Mouse (Mus musculus) MEL (cell line): ENCODE results near the gene Bcar1. TPM values are rescaled to one million over a fixed set of nuclear protein-coding genes. Genes with fewer than 3 reads are reported as not detected.

Source experiments
- DNase-seq: peaks from one replicate; pipeline ENCODE4 v3.0.0; 2011; ENCODE audit warnings: low read depth, low spot score
- H3K27ac ChIP-seq: 2 replicates; pipeline ENCODE4 v1.5.1; 2012; ENCODE audit warnings: low read depth, mild to moderate bottlenecking, control low read depth, low read length, moderate library complexity; ENCODE audit not compliant: control insufficient read depth
- H3K27me3 ChIP-seq, 2 experiments: fragments of 150-350 bp in 1 of 2; sonication (generic) in 1 of 2; 2 replicates each; pipeline ENCODE4 v1.6.1; 2012; ENCODE audit warnings: low read length in 2 of 2, mild to moderate bottlenecking in 2 of 2, improper control_type of control experiment in 1 of 2, moderate library complexity in 1 of 2; ENCODE audit not compliant: insufficient read depth in 2 of 2, control insufficient read depth in 1 of 2
- H3K36me3 ChIP-seq, 2 experiments: 2 replicates each; pipeline ENCODE4 v1.6.1; 2012 to 2014; ENCODE audit warnings: low read length in 2 of 2, improper control_type of control experiment in 1 of 2, inconsistent platforms in 1 of 2, mild to moderate bottlenecking in 1 of 2; ENCODE audit not compliant: insufficient read depth in 2 of 2, control insufficient read depth in 1 of 2
- H3K4me1 ChIP-seq, 2 experiments: fragments of 150-350 bp in 1 of 2; sonication (generic) in 1 of 2; 2 replicates each; pipeline ENCODE4 v1.6.1; 2012; ENCODE audit warnings: low read length in 2 of 2, improper control_type of control experiment in 1 of 2, mild to moderate bottlenecking in 1 of 2; ENCODE audit not compliant: insufficient read depth in 2 of 2, control insufficient read depth in 1 of 2
- H3K4me3 ChIP-seq, 2 experiments: fragments of 150-350 bp in 1 of 2; sonication (generic) in 1 of 2; 2 replicates each; pipeline ENCODE4 v1.5.1; 2012; ENCODE audit warnings: low read depth in 2 of 2, low read length in 2 of 2, mild to moderate bottlenecking in 2 of 2, moderate library complexity in 2 of 2, control low read depth in 1 of 2, improper control_type of control experiment in 1 of 2; ENCODE audit not compliant: control insufficient read depth in 1 of 2, insufficient read depth in 1 of 2
- H3K79me2 ChIP-seq: 2 replicates; pipeline ENCODE4 v1.6.1; 2012; ENCODE audit warnings: mild to moderate bottlenecking, low read length, moderate library complexity; ENCODE audit not compliant: control insufficient read depth, poor library complexity, insufficient read depth
- H3K9ac ChIP-seq: 2 replicates; pipeline ENCODE4 v1.6.1; 2012; ENCODE audit warnings: low read depth, mild to moderate bottlenecking, control low read depth, low read length, moderate library complexity; ENCODE audit not compliant: control insufficient read depth, poor library complexity, severe bottlenecking
- H3K9me3 ChIP-seq: fragments of 150-350 bp; sonication (generic); replicated peaks from 2 replicates; pipeline ENCODE4 v1.6.1; 2012; ENCODE audit warnings: mild to moderate bottlenecking, low read length, improper control_type of control experiment, moderate library complexity; ENCODE audit not compliant: insufficient read depth
- CHD2 ChIP-seq: IDR thresholded peaks from 2 replicates; pipeline ENCODE4 v1.6.1; 2011; ENCODE audit warnings: low read length, improper control_type of control experiment
- E2F4 ChIP-seq: IDR thresholded peaks from 2 replicates; pipeline ENCODE4 v1.6.1; 2011; ENCODE audit warnings: low read depth, low read length, improper control_type of control experiment, borderline replicate concordance
- ELF1 ChIP-seq: IDR thresholded peaks from 2 replicates; pipeline ENCODE4 v1.6.1; 2014; ENCODE audit warnings: low read depth, mild to moderate bottlenecking, inconsistent platforms, low read length, improper control_type of control experiment, moderate library complexity
- EP300 ChIP-seq, 2 experiments: IDR thresholded peaks; 2 replicates each; pipeline ENCODE4 v1.6.1; 2011; ENCODE audit warnings: improper control_type of control experiment in 2 of 2, low read length in 2 of 2, low read depth in 1 of 2, mild to moderate bottlenecking in 1 of 2
- GATA1 ChIP-seq: IDR thresholded peaks from 2 replicates; pipeline ENCODE4 v1.6.1; 2011; ENCODE audit warnings: low read depth, low read length, improper control_type of control experiment
- MAZ ChIP-seq: IDR thresholded peaks from 2 replicates; pipeline ENCODE4 v1.6.1; 2012; ENCODE audit warnings: low read depth, mild to moderate bottlenecking, inconsistent platforms, low read length, improper control_type of control experiment
- MEF2A ChIP-seq: IDR thresholded peaks from 2 replicates; pipeline ENCODE4 v1.6.1; 2014; ENCODE audit warnings: low read depth, mild to moderate bottlenecking, inconsistent platforms, low read length, improper control_type of control experiment; ENCODE audit not compliant: poor library complexity, insufficient replicate concordance, severe bottlenecking; ENCODE audit errors: extremely low read depth
- MXI1 ChIP-seq: IDR thresholded peaks from 2 replicates; pipeline ENCODE4 v1.6.1; 2011; ENCODE audit warnings: mild to moderate bottlenecking, low read depth, low read length, improper control_type of control experiment
- SIN3A ChIP-seq: IDR thresholded peaks from 2 replicates; pipeline ENCODE4 v1.6.1; 2012; ENCODE audit warnings: low read length, improper control_type of control experiment, inconsistent platforms
- TAL1 ChIP-seq: IDR thresholded peaks from 2 replicates; pipeline ENCODE4 v1.6.1; 2012; ENCODE audit warnings: mild to moderate bottlenecking, inconsistent platforms, low read length, moderate library complexity, mixed read lengths
- TCF12 ChIP-seq: IDR thresholded peaks from 2 replicates; pipeline ENCODE4 v1.6.1; 2014; ENCODE audit warnings: low read depth, mild to moderate bottlenecking, inconsistent platforms, low read length, improper control_type of control experiment, moderate library complexity
- USF1 ChIP-seq: IDR thresholded peaks from 2 replicates; pipeline ENCODE4 v1.6.1; 2014; ENCODE audit warnings: low read depth, mild to moderate bottlenecking, inconsistent platforms, low read length, improper control_type of control experiment, moderate library complexity
- ZNF384 ChIP-seq: IDR thresholded peaks from 2 replicates; pipeline ENCODE4 v1.6.1; 2012; ENCODE audit warnings: low read depth, mild to moderate bottlenecking, inconsistent platforms, low read length, improper control_type of control experiment
- polyA plus RNA-seq, 2 experiments: library from polyadenylated mRNA; stranded (reverse) in 1 of 2; unstranded in 1 of 2; fragments of >175 nt in 1 of 2; fragments of >200 nt in 1 of 2; gene quantifications; 2 replicates each; pipeline versions ENCODE4 v1.2.1 to v1.2.4; 2012; ENCODE audit warnings: low replicate concordance in 2 of 2, low read depth in 1 of 2; ENCODE audit not compliant: insufficient read length in 2 of 2, insufficient read depth in 1 of 2, missing spikeins in 1 of 2
- total RNA-seq: library from RNA; depleted of rRNA; stranded (reverse); fragments of 300-350 nt; gene quantifications from 2 replicates; pipeline ENCODE4 v1.2.3, GENCODE M21; 2012

Bcar1 gene
- total and polyA plus RNA-seq, 3 experiments, result 6.5 to 17.4 TPM; not detected in 1

DNA sequence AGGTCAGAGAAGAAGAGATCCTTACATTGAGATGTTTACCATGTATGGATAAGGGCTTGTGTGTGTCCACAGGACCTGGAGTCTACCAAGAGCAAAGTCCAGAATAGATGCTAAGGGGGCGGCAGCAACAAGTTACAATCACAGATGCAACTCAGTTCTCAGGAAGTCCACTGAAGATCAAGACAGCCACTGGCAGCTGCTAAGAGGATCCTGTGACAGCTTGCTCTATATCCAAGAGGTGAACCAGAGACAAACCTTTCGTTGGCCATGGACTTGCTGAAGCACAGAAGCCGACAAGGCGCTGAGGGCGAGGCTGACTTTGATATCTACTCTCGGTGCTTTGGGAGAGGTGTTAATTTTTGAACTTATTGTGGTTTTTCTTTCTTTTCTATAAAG, 28.0 kb upstream of the Bcar1 start:
- Histone ChIP-seq H3K27me3 (no peaks in the 10 kb centered on the region), H3K9me3 (no peaks in the 10 kb centered on the region), H3K36me3 (peaks cover 10 to 16% of the 10 kb centered on the region in 2 experiments), H3K79me2 (no peaks in the 10 kb centered on the region), H3K4me1 (peaks cover 0 to 6% of the 10 kb centered on the region in 2 experiments; a peak in 2 of 4 replicates), H3K27ac (no peak overlapping the region), H3K4me3 (no peak overlapping the region), H3K9ac (no peak overlapping the region)
- no peak for DNase-seq
- TF ChIP-seq USF1, result no peak
- TF ChIP-seq MEF2A, result no peak
- TF ChIP-seq MXI1, result no peak
- TF ChIP-seq SIN3A, result no peak
- no peak for TF ChIP-seq GATA1
- TF ChIP-seq E2F4, result no peak

DNA sequence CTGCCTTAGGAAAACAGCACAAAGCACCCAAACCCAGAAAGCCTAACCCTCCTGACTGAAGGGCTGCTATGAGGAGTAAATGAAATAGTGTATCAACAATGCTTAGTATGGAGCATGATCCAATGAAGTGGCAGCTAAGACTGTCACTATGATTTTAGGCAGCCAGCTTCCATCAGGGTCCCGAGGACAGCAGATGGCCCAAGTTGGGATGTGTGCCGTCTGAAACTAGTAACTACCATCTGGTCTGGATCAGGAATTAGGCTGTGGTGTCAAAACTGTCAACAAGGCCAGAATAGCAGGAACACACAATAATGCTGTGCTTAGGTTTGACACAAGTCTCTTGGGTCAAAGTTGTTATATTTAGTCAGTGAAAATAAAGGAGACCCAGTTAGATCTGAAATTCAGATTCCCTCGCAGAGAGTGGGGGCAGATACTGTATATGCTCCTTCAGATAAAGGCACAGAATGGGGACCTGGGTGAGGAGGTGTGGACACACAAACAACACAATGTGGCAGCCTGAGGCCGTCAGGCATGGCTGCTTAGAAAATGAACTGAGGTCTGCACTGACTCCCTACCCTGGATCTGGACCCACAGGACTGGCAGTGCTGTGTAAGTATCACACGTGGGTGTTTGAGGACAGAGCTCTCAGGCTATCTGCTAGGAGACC, 27.5 kb upstream of the Bcar1 start:
- H3K9ac ChIP-seq, result no peak overlapping the region
- TF ChIP-seq TAL1, result no peak
- DNase-seq, result no peak
- peaks cover 0 to 6% of the 10 kb centered on the region in 2 experiments; a peak in 1 of 4 replicates for H3K4me1 ChIP-seq
- H3K27ac ChIP-seq, result no peak overlapping the region
- H3K27me3 ChIP-seq, result no peaks in the 10 kb centered on the region
- no peak overlapping the region for H3K4me3 ChIP-seq
- no peaks in the 10 kb centered on the region for H3K79me2 ChIP-seq
- H3K9me3 ChIP-seq, result no peaks in the 10 kb centered on the region
- H3K36me3 ChIP-seq, result peaks cover 10 to 12% of the 10 kb centered on the region in 2 experiments

DNA sequence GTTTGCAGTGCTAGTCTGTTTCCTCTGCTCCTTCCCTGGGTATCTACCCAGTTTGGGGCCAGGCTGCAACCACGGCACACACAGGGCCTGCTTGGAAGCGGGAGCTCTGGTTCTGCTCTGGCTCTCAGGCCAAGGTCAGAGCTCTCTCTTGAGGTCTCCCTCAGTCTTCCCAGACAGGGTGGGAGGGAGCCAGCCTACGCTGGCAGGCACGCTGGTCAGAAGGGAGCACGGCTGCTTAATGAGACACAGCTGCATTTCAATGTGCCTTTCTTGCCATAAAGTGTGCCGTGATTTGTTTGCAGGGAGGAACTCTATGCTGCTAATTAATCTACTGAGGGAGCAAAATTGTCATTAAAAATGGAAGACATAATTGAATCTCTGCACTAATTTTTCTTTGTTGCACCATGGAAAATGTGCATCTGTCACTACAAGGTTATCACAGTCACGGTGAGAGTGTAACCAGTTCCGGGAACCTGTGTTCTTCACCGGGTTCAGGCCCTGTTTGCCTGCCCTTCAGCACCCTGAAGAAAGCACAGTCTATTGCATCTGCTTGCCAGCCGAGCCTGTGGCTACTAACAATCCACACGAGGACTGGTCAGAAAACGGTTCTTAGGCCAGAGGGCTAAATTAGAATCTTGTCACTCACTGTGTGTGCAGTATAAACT, 26.3 kb upstream of the Bcar1 start:
- H3K27me3 ChIP-seq, result no peaks in the 10 kb centered on the region
- no peak overlapping the region for H3K4me3 ChIP-seq
- no peak overlapping the region for H3K27ac ChIP-seq
- TF ChIP-seq EP300 (IDR thresholded peaks at IDR 0.05; ENCODE audit: low read depth in 1 of 2, low read length in 2 of 2) (no peak), MAZ (no peak), E2F4 (no peak), ZNF384 (no peak), TCF12 (no peak), ELF1 (no peak), CHD2 (no peak)
- TF ChIP-seq, all 39 proteins: peak for 0
- H3K36me3 ChIP-seq, result peaks cover 8 to 10% of the 10 kb centered on the region in 2 experiments
- H3K9me3 ChIP-seq, result no peaks in the 10 kb centered on the region
- no peaks in the 10 kb centered on the region for H3K79me2 ChIP-seq
- no peak for DNase-seq
- no peak overlapping the region for H3K9ac ChIP-seq
- H3K4me1 ChIP-seq, result peaks cover 0 to 6% of the 10 kb centered on the region in 2 experiments; a peak in 1 of 4 replicates
